Mouse (Mus musculus) heart, adult 2 months (tissue): ENCODE results near the gene Panx1. TPM values are rescaled to one million over a fixed set of nuclear protein-coding genes. Genes with fewer than 3 reads are reported as not detected.
A peak's percentile ranks its signal among the peaks of the same experiment; 100 is the strongest.

ENCODE experiments used
- DNase-seq, 2 experiments: peaks; one replicate each; pipeline ENCODE4 v3.0.0; 2021
- H3K27ac ChIP-seq: fragments of 200-600 bp; 2 replicates; pipeline ENCODE4 v1.8.1; 2022
- H3K27me3 ChIP-seq: fragments of 200-500 bp; 2 replicates; pipeline ENCODE4 v1.6.1; 2012; ENCODE audit warnings: mild to moderate bottlenecking, low read length, inconsistent platforms, mixed read lengths; ENCODE audit not compliant: control insufficient read depth, insufficient read depth
- H3K36me3 ChIP-seq: fragments of 200-500 bp; 2 replicates; pipeline ENCODE4 v1.6.1; 2012; ENCODE audit warnings: low read length, inconsistent platforms; ENCODE audit not compliant: control insufficient read depth, insufficient read depth
- H3K4me1 ChIP-seq: fragments of 200-500 bp; 2 replicates; pipeline ENCODE4 v1.6.1; 2011; ENCODE audit warnings: low read length; ENCODE audit not compliant: control insufficient read depth, insufficient read depth
- H3K4me3 ChIP-seq: fragments of 200-600 bp; 2 replicates; pipeline ENCODE4 v1.8.1; 2022
- H3K79me2 ChIP-seq: fragments of 200-500 bp; replicated peaks from 2 replicates; pipeline ENCODE4 v1.6.1; 2012; ENCODE audit warnings: mild to moderate bottlenecking, inconsistent platforms, low read length, moderate library complexity, mixed read lengths; ENCODE audit not compliant: control insufficient read depth, insufficient read depth
- H3K9ac ChIP-seq: fragments of 200-500 bp; 2 replicates; pipeline ENCODE4 v1.6.1; 2012; ENCODE audit warnings: low read depth, mild to moderate bottlenecking, control low read depth, inconsistent platforms, low read length, mixed read lengths
- CTCF ChIP-seq: fragments of 200-600 bp; IDR thresholded peaks from 2 replicates; pipeline ENCODE4 v1.8.1; 2022; ENCODE audit warnings: antibody characterized with exemption, mild to moderate bottlenecking, moderate library complexity
- EP300 ChIP-seq: fragments of 200-500 bp; IDR thresholded peaks from 2 replicates; pipeline ENCODE4 v1.6.1; 2011; ENCODE audit warnings: low read depth, low read length, control low read depth; ENCODE audit not compliant: insufficient read depth
- POLR2A ChIP-seq: fragments of 200-500 bp; IDR thresholded peaks from 2 replicates; pipeline ENCODE4 v1.6.1; 2011; ENCODE audit warnings: mild to moderate bottlenecking, low read depth, low read length, control low read depth; ENCODE audit not compliant: insufficient read depth
- WGBS: fragments of 180-500 bp; shearing (Covaris S2); methylation state at CpG from one replicate; pipeline ENCODE4 v1.1.7; 2018; 5-methylcytosine and 5-hydroxymethylcytosine counted together
- intact Hi-C: fragments of 180-260 bp; cut with DNase I; formaldehyde crosslinking; loops from one replicate; pipeline ENCODE4 v1.15.1; 2025
- long read RNA-seq: library from polyadenylated mRNA; stranded (forward); transcript quantifications from one replicate; pipeline ENCODE4 v2.0.0, GENCODE M21; 2021
- polyA plus RNA-seq: library from polyadenylated mRNA; depleted of rRNA; stranded (reverse); fragments of >200 nt; gene quantifications from 2 replicates; pipeline ENCODE4 v1.2.3, GENCODE M21; 2012; rRNA removed
- total RNA-seq, 2 experiments: library from RNA; stranded (reverse); gene quantifications; 2 replicates each; pipeline ENCODE4 v1.2.3; 2021

Panx1 gene
- 1 to 10 TPM; 3.8 to 4.5 TPM for total RNA-seq
- polyA plus RNA-seq, result 5.6 and 6.0 TPM in 2 replicates
- long read RNA-seq, full-length matches to known transcripts, result 2 of 3 reads
- long read RNA-seq, partial matches to known transcripts, result 1 of 3 reads
- long read RNA-seq, other reads (novel, unspliced or antisense), result 0 of 3 reads

GRCm38 (mm10) chr9:15045084-15045669 lies at the start of gene Panx1:
Panx1 (minus strand) TSS chr9:15045478.
- WGBS, result under 1% methylated on average over 67 of the region's 68 CpGs
- Histone ChIP-seq H3K27me3 (no peaks in the 10 kb centered on the region), H3K79me2 (no peaks in the 10 kb centered on the region), H3K27ac (peak within 1 kb of the TSS; percentile 77), H3K4me1 (peaks cover 3% of the 10 kb centered on the region), H3K4me3 (peak within 1 kb of the TSS; percentile 84), H3K36me3 (no peaks in the 10 kb centered on the region), H3K9ac (peak within 1 kb of the TSS; percentile 70)
- peak; percentile 79 to 84 for DNase-seq
- intact Hi-C loops, result no loop called here
- TF ChIP-seq CTCF, result no peak
- TF ChIP-seq EP300, result no peak
- TF ChIP-seq POLR2A, result 0 out of 2 replicates have a peak, but pooled peaks have one; percentile 27

- Histone ChIP-seq H3K9ac (no peak overlapping the region), H3K27ac (no peak overlapping the region), H3K79me2 (no peaks in the 10 kb centered on the region), H3K36me3 (no peaks in the 10 kb centered on the region), H3K4me3 (no peak overlapping the region), H3K4me1 (no peaks in the 10 kb centered on the region), H3K27me3 (no peaks in the 10 kb centered on the region)
- WGBS, result 55% methylated on average over 6 of the region's 6 CpGs
- TF ChIP-seq EP300 (no peak), POLR2A (no peak), CTCF (no peak)
- intact Hi-C loops, result no loop called here
- no peak for DNase-seq
These were observed 23.5 kb upstream of the Panx1 start for GRCm38 (mm10) chr9:15068686-15069295.

GRCm38 (mm10) chr9:15067995-15068685 lies 22.9 kb upstream of the Panx1 start:
- no peak overlapping the region for H3K9ac ChIP-seq
- no peaks in the 10 kb centered on the region for H3K79me2 ChIP-seq
- no peaks in the 10 kb centered on the region for H3K27me3 ChIP-seq
- no peaks in the 10 kb centered on the region for H3K4me1 ChIP-seq
- H3K36me3 ChIP-seq, result no peaks in the 10 kb centered on the region
- intact Hi-C loops, result no loop called here
- no peak overlapping the region for H3K4me3 ChIP-seq
- WGBS, result 69% methylated on average over 7 of the region's 7 CpGs
- no peak overlapping the region for H3K27ac ChIP-seq
- no peak for TF ChIP-seq EP300
- TF ChIP-seq CTCF, result no peak
- no peak for DNase-seq

GRCm38 (mm10) chr9:15064176-15064575 lies 18.9 kb upstream of the Panx1 start:
- H3K27ac ChIP-seq, result no peak overlapping the region
- WGBS, result 7% methylated on average over 1 of the region's 1 CpGs
- H3K79me2 ChIP-seq, result no peaks in the 10 kb centered on the region
- no peak for DNase-seq
- no peak overlapping the region for H3K4me3 ChIP-seq
- intact Hi-C loops, result no loop called here
- TF ChIP-seq EP300, result no peak
- no peak overlapping the region for H3K9ac ChIP-seq
- no peaks in the 10 kb centered on the region for H3K27me3 ChIP-seq
- no peaks in the 10 kb centered on the region for H3K36me3 ChIP-seq
- no peaks in the 10 kb centered on the region for H3K4me1 ChIP-seq

GRCm38 (mm10) chr9:15060847-15061246 lies 15.6 kb upstream of the Panx1 start:
- no peaks in the 10 kb centered on the region for H3K79me2 ChIP-seq
- intact Hi-C loops, result no loop called here
- H3K36me3 ChIP-seq, result no peaks in the 10 kb centered on the region
- DNase-seq, result no peak
- H3K27ac ChIP-seq, result no peak overlapping the region
- 77% methylated on average over 5 of the region's 5 CpGs for WGBS
- TF ChIP-seq EP300 (no peak), CTCF (no peak), POLR2A (no peak)
- H3K27me3 ChIP-seq, result no peaks in the 10 kb centered on the region
- H3K9ac ChIP-seq, result no peak overlapping the region
- no peaks in the 10 kb centered on the region for H3K4me1 ChIP-seq
- H3K4me3 ChIP-seq, result no peak overlapping the region

- no peak overlapping the region for H3K9ac ChIP-seq
- intact Hi-C loops, result no loop called here
- DNase-seq, result no peak
- no peaks in the 10 kb centered on the region for H3K27me3 ChIP-seq
- no peak overlapping the region for H3K27ac ChIP-seq
- WGBS, result 83% methylated on average over 6 of the region's 6 CpGs
- H3K4me3 ChIP-seq, result no peak overlapping the region
- H3K4me1 ChIP-seq, result no peaks in the 10 kb centered on the region
- H3K79me2 ChIP-seq, result no peaks in the 10 kb centered on the region
- no peaks in the 10 kb centered on the region for H3K36me3 ChIP-seq
- TF ChIP-seq POLR2A (no peak), CTCF (no peak), EP300 (no peak)
These were observed 14.7 kb upstream of the Panx1 start for GRCm38 (mm10) chr9:15060026-15060425.
